Mouse (Mus musculus): ENCODE measurements around the gene Smarca2. TPM values are rescaled to one million over a fixed set of nuclear protein-coding genes. Genes with fewer than 3 reads are reported as not detected.

Gene Smarca2
- total RNA-seq, 2 experiments from 2014 or later = 51.4 to 54.2 TPM

DNA sequence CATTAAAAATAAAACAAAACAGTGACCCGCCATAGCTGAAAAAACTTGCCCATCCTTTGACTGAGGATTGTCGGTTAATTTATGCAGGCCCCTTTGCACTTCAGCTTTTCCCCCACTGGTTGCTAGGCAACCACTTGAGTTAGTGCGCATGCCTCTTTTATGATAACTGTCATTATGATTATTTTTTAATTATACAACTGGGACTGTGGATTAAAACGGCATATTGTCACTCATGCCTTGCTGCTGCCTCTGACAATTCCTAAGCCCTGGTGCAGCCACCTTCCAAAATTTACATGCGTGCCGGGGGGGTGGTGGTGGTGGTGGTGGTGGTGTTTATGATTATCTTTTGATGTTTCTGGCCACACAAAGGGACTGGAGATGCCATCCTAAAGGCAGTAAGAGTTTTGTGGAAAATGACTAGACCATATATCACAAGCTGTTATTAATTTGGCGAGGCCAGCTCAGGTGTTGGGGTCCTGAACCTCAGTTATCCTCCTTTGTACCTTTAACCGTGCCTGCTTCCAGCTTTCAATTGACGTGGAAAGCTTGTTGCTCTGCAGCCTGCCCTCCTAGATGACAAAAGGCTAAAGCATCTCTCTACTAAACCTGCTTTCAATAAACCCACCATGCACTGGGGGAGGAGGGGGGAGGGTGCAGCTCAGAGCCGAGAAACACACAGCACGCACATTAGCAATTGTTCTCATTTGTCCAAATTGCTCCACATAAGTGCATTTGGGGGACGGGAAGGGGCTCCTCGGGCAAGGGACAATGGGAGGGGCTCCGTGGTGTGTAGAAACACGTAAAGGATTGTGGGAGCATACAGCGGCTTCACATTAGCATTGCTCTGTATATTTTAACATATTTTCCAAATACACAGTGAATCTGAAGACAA is 165.0 kb downstream of the Smarca2 start:
- ATAC-seq (replicated peaks; ENCODE audit: poor library complexity, severe bottlenecking) = no peak

GRCm38 (mm10) chr19:26770592-26770991 is 165.7 kb downstream of the Smarca2 start:
- no peak for ATAC-seq (replicated peaks; ENCODE audit: poor library complexity, severe bottlenecking)

DNA sequence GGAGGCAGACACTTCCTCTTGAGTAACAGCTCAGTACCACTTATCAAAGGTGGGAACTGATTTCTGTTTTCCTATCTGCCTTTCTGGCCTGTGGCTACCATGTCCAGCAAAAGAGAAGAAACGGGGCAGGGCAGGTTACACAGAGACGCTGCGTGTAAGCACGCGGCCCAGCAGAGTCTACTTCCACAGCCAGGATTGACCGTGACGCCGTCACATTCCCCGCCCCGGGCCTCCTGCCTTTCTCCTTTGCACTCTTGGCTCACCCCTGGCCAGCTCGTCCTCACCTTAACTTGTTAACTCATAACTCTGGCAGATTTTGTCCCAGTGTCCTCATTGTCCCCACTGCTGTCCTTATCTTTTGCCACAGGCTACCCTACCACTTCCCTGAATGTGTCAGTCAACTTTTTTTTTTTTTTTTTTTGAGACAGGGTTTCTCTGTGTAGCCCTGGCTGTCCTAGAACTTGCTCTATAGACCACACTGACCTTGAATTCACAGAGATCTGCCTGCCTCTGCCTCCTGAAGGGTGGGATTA is 167.3 kb downstream of the Smarca2 start:
- ATAC-seq (replicated peaks; ENCODE audit: poor library complexity, severe bottlenecking) = no peak

GRCm38 (mm10) chr19:26776066-26777025 is 171.5 kb downstream of the Smarca2 start:
- ATAC-seq (replicated peaks; ENCODE audit: poor library complexity, severe bottlenecking) = no peak

DNA sequence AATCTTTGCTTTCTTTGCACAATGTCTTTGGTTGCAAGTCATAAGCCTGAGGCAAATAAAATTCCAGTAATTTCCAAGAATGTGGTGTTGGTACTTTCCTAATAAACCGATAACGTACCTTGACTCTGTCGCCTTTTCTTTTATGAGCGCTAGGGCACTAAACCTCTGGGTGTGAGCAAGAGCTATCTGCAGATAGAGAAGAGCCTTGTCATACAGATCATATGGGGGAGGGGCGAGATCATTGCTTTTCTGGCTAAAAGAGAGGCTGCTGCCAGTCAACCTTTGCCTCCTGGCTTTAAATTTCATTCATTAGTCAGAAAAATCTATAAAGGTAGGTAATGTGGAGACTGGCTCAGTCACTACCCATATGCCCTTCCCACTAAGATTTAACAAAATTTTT is 173.3 kb downstream of the Smarca2 start:
- ATAC-seq (replicated peaks; ENCODE audit: poor library complexity, severe bottlenecking) = no peak

DNA sequence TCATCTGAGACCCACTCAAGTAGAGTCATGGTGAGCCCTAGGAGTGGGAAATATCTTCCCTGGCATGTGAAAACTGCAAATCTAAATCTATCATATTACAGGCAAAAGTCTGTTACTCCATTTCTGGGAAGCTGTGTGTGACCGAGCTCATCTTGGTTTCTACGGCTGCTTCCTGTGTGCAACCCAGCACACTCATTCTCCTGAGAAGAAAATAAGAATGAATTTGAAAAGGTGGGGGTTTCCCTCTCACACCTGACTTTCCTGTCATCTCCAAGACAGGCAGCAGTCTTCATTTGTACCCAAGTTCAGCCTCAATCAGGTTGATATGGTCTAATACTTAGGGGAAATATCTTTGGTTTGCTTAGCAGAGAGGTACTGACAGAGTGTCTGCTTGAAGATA is 176.4 kb downstream of the Smarca2 start:
- no peak for ATAC-seq (replicated peaks; ENCODE audit: poor library complexity, severe bottlenecking)

GRCm38 (mm10) chr19:26788446-26788845 is 183.6 kb downstream of the Smarca2 start:
- ATAC-seq (replicated peaks; ENCODE audit: poor library complexity, severe bottlenecking) = no peak

DNA sequence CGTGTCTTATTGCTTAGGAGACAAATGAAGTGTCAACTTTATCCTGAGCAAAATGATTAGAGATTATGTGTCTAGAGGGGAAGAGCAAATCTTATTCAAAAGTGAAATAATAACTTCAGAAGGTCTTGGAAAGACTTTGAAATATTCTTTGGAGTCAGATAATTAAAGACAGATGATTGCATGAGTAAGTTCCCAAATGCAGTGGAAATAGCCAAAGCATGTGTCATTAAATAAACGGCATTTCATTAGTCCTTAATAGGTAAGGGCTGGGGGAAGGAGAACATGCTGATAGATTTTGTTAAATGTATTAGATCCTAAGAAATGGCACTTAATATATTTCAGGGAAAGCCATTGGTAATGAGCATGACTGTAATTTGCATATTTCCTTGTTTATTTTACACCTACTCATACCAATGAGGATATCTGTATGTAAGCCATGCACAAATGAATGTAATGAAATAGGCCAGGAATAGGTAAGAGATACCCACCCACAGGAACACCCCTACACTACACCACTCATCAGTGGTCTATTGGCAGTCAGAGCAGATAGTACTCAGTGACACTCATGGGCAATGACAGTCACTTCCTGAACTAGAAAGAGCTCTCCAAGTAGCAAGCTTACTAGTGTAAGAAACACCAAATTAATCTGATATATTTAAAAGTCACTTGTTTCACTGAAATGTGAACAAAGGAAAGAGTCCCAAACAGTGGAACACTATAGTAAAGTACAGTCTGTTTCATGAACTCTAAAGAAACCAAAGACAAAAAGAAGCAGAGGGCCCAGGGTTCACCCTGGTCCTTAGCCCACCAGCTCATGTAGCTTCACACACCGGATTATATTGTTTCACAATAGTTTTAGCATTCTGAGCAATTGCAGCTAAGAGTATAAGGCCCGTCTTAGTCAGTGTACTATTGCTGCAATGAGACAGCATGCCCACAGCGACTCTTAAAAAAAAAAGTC is 185.8 kb downstream of the Smarca2 start:
- ATAC-seq (replicated peaks; ENCODE audit: poor library complexity, severe bottlenecking) = no peak

- no peak for ATAC-seq (replicated peaks; ENCODE audit: poor library complexity, severe bottlenecking)
Observed at GRCm38 (mm10) chr19:26794315-26794714, 189.5 kb downstream of the Smarca2 start.

GRCm38 (mm10) chr19:26796006-26796405 is 191.2 kb downstream of the Smarca2 start:
- no peak for ATAC-seq (replicated peaks; ENCODE audit: poor library complexity, severe bottlenecking)

DNA sequence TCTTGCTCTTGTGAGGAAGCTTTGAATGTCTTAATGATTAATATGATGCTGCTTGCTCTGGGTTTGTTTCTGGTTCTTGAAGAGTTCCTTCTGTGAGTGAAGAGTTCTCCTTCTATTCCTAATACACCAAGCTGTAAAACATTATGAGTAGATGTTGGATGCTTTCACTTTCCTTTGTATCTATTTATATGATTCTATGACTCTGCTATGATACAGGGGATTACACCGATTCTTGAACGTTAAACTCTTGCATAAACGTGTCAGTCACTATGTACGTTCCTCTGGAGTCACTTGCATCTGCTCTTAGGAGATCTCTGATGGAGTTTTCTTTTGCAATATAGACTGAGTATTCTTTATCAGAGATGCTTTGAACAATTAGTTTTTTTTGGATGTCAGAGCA is 199.6 kb downstream of the Smarca2 start:
- ATAC-seq (replicated peaks; ENCODE audit: poor library complexity, severe bottlenecking) = no peak

DNA sequence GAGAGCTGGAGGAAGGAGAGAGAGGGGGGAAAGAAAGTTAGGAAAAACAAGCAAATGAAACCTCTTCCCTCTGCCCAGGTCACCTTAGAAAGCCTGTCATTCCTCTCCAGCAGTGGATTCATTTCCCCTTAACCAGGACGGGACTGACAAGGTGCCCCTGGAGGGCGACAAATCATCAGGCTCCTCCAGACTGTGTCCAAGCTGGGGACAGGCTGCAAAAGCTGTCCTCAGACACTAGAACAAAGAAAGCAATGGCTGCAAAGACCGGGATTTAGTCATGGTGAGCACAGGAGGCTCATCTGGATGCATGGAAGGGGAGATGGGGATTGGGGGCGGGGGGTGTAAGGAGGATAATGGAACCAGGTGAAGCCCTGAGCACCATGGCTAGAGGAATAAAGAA is 209.8 kb downstream of the Smarca2 start:
- no peak for ATAC-seq (replicated peaks; ENCODE audit: poor library complexity, severe bottlenecking)

DNA sequence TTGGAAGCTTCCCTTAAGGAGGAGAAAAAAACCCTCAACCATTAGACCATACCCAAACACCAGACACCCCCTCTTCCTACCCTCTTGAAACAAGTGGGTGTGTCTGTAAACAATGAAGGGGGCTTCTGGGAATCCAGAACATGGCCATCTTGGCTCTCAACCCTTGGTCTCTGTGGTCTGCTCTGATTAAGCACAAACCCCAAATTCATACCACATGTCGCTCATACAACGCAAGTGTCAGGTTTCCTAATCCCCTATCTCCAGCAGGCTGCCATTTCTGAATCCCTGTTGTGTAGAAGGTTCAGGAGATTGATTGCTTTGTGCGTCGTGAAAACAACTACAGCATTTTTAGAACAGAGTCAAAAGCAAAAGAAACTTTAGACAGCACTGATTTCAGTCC is 213.1 kb downstream of the Smarca2 start:
- no peak for ATAC-seq (replicated peaks; ENCODE audit: poor library complexity, severe bottlenecking)
